ENCODE assay signal across 20 mouse cellular contexts in genomic region chr9:35399896-35400295, GRCm38 (mm10).
"Had no signal": no experiment of that assay in that cellular context is flagged by ENCODE, and none has a peak within 500 bp of the region (broad histone marks: within the 10 kb centered on the region; RNA-seq: fewer than 3 reads in every experiment).

No protein-coding gene starts in this region.

- H3K4me3 ChIP-seq: kidney, embryonic 15.5 days; left cerebral cortex, adult 2 months; limb, embryonic 12.5 days; limb, embryonic 15.5 days; lung, embryonic 15.5 days; midbrain, embryonic 15.5 days; myocyte; neural tube, embryonic 13.5 days had no signal

- H3K27me3 ChIP-seq: limb, embryonic 12.5 days; limb, embryonic 15.5 days had no signal

- ATAC-seq: intestine, postnatal 0 days had no signal

- H3K4me2 ChIP-seq: kidney, embryonic 15.5 days; limb, embryonic 12.5 days; lung, embryonic 15.5 days had no signal

- H3K27ac ChIP-seq: kidney, embryonic 15.5 days; left cerebral cortex, adult 2 months; liver, embryonic 14.5 days; lung, embryonic 15.5 days; neural tube, embryonic 13.5 days had no signal

- H3K9ac ChIP-seq: kidney, embryonic 15.5 days; limb, embryonic 12.5 days; limb, embryonic 15.5 days; liver, embryonic 14.5 days; lung, embryonic 15.5 days; midbrain, embryonic 15.5 days; neural tube, embryonic 13.5 days had no signal

- H3K36me3 ChIP-seq: kidney, embryonic 15.5 days; limb, embryonic 12.5 days; limb, embryonic 15.5 days; lung, embryonic 15.5 days; midbrain, embryonic 15.5 days; neural tube, embryonic 13.5 days had no signal

- DNase-seq: kidney, adult 2 months; kidney, postnatal 10 days; kidney, postnatal 36 days; layer of hippocampus, postnatal 36 days; left cerebral cortex, postnatal 4 days; lung, adult 18-20 months; lung, postnatal 10 days; lung, postnatal 4 days; thymus, adult 2 months; thymus, postnatal 14 days had no signal

- H3K9me3 ChIP-seq: kidney, embryonic 15.5 days; limb, embryonic 12.5 days; limb, embryonic 15.5 days; lung, embryonic 15.5 days; midbrain, embryonic 15.5 days; neural tube, embryonic 13.5 days had no signal
